Mouse (Mus musculus) stomach, embryonic 14.5 days (tissue): ENCODE measurements around the gene Pim3. TPM values are rescaled to one million over a fixed set of nuclear protein-coding genes. Genes with fewer than 3 reads are reported as not detected.

Experiments used
- ATAC-seq: fragments of 200-750 bp; cut with Nextera tagmentation; 2 replicates; pipeline ENCODE4 v1.8.0; 2017; ENCODE audit warnings: low read depth, moderate TSS enrichment; ENCODE audit not compliant: insufficient number of reproducible peaks, insufficient read depth, low FRiP score
- H3K27ac ChIP-seq: fragments of 300-500 bp; sonication (generic); 2 replicates; pipeline ENCODE4 v1.5.1; 2014; ENCODE audit warnings: mild to moderate bottlenecking, low read length, moderate library complexity, mixed read lengths
- H3K27me3 ChIP-seq: fragments of 300-500 bp; sonication (generic); 2 replicates; pipeline ENCODE4 v1.6.1; 2014; ENCODE audit warnings: low read length, control low read depth, mixed read lengths; ENCODE audit not compliant: control insufficient read depth, insufficient read depth
- H3K36me3 ChIP-seq: fragments of 300-500 bp; sonication (generic); 2 replicates; pipeline ENCODE4 v1.6.1; 2014; ENCODE audit warnings: mild to moderate bottlenecking, control low read depth, low read length, moderate library complexity, mixed read lengths; ENCODE audit not compliant: control insufficient read depth, insufficient read depth
- H3K4me1 ChIP-seq: fragments of 300-500 bp; sonication (generic); 2 replicates; pipeline ENCODE4 v1.6.1; 2014; ENCODE audit warnings: low read length, control low read depth, mixed read lengths; ENCODE audit not compliant: control insufficient read depth, insufficient read depth
- H3K4me2 ChIP-seq: fragments of 300-500 bp; sonication (generic); replicated peaks from 2 replicates; pipeline ENCODE4 v1.6.1; 2014; ENCODE audit warnings: low read depth, low read length, control low read depth
- H3K4me3 ChIP-seq: fragments of 300-500 bp; sonication (generic); 2 replicates; pipeline ENCODE4 v1.5.1; 2014; ENCODE audit warnings: low read depth, low read length, control low read depth
- H3K9ac ChIP-seq: fragments of 300-500 bp; sonication (generic); replicated peaks from 2 replicates; pipeline ENCODE4 v1.6.1; 2014; ENCODE audit warnings: low read depth, mild to moderate bottlenecking, control low read depth, low read length, moderate library complexity, mixed read lengths
- H3K9me3 ChIP-seq: fragments of 300-500 bp; sonication (generic); 2 replicates; pipeline ENCODE4 v1.6.1; 2016; ENCODE audit warnings: low read depth, low read length, control low read depth; ENCODE audit not compliant: control insufficient read depth
- WGBS: fragments of 180-500 bp; shearing (Covaris S2); extraction: QIAGEN DNeasy Blood & Tissue Kit; methylation state at CpG from one replicate; pipeline ENCODE4 v1.1.7; 2014; 5-methylcytosine and 5-hydroxymethylcytosine counted together
- polyA plus RNA-seq: library from polyadenylated mRNA; unstranded; fragments of >200 nt; fragmentation: Nextera tagmentation; extraction: Ambion mirVana; gene quantifications from 2 replicates; pipeline ENCODE4 v1.2.1, GENCODE M21; 2014

The Pim3 gene
- polyA plus RNA-seq, 1 experiment from 2014 or later, result 38.4 TPM

- WGBS, result 89% methylated on average over 3 of the region's 3 CpGs
- no peaks in the 10 kb centered on the region for H3K27me3 ChIP-seq
- no peak overlapping the region for H3K27ac ChIP-seq
- no peaks in the 10 kb centered on the region for H3K36me3 ChIP-seq
- no peak overlapping the region for H3K4me2 ChIP-seq
- no peaks in the 10 kb centered on the region for H3K9me3 ChIP-seq
- no peak for ATAC-seq
- H3K4me1 ChIP-seq, result peaks cover 16% of the 10 kb centered on the region; the same call in 1 of the 2 replicates
- no peak overlapping the region for H3K9ac ChIP-seq
- no peak overlapping the region for H3K4me3 ChIP-seq
Observed at GRCm38 (mm10) chr15:88858141-88858541, 3.8 kb upstream of the Pim3 start.

DNA sequence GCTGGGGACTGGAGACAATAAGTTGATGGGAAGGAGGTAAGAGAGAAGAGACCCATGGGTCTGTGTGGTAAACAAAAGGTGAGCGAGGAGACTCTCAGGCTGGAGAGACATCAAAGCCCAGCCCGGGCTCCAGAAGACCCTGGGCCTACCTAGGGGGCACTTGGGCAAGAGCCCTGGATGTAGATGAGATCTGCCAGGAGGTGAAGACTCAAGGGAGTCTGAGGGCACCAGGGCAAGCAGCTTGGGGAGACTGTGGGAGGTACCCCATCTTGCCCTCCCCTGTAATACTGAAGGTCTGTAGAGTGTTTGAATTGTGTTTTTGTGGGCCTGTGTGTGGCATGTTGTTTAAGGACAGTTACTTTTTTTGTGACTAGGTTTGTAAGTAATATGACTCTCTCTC is 3.3 kb upstream of the Pim3 start:
- no peaks in the 10 kb centered on the region for H3K36me3 ChIP-seq
- no peaks in the 10 kb centered on the region for H3K9me3 ChIP-seq
- H3K27ac ChIP-seq, result no peak overlapping the region
- no peak for ATAC-seq
- H3K4me2 ChIP-seq, result no peak overlapping the region
- 74% methylated on average over 2 of the region's 2 CpGs for WGBS
- no peak overlapping the region for H3K9ac ChIP-seq
- H3K4me1 ChIP-seq, result peaks cover 16% of the 10 kb centered on the region; the same call in 1 of the 2 replicates
- no peak overlapping the region for H3K4me3 ChIP-seq
- H3K27me3 ChIP-seq, result no peaks in the 10 kb centered on the region

GRCm38 (mm10) chr15:88859206-88859970 is 2.6 kb upstream of the Pim3 start:
- H3K36me3 ChIP-seq, result peaks cover 1% of the 10 kb centered on the region
- no peaks in the 10 kb centered on the region for H3K9me3 ChIP-seq
- H3K9ac ChIP-seq, result no peak overlapping the region
- no peak overlapping the region for H3K4me3 ChIP-seq
- peaks cover 17% of the 10 kb centered on the region for H3K4me1 ChIP-seq
- H3K27me3 ChIP-seq, result no peaks in the 10 kb centered on the region
- ATAC-seq, result no peak
- no peak overlapping the region for H3K27ac ChIP-seq
- H3K4me2 ChIP-seq, result no peak overlapping the region
- 67% methylated on average over 8 of the region's 8 CpGs for WGBS

DNA sequence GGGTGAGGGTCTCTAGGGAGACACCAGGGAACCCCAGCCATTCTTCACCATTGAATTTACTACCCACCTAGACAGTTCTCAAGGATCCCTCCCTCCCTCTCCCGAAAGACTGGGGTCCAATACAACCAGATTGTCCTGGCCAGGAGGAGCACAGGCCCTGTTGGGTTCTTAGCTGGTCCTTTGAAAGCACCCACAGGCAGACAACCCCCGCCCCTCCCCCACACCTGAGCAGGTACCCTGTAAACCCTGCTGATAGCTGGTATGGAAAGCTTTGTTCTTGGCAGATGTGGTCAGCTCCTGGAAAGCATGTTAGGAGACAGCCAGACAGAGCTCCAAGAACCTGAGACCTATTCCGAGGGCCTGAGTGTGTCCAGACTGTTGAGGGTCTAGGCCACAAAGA is 1.2 kb upstream of the Pim3 start:
- H3K36me3 ChIP-seq, result peaks cover 15% of the 10 kb centered on the region
- no peaks in the 10 kb centered on the region for H3K27me3 ChIP-seq
- no peak overlapping the region for H3K27ac ChIP-seq
- WGBS, result 84% methylated on average over 3 of the region's 3 CpGs
- H3K9ac ChIP-seq, result no peak overlapping the region
- peaks cover 14% of the 10 kb centered on the region for H3K4me1 ChIP-seq
- H3K4me3 ChIP-seq, result no peak overlapping the region
- no peak overlapping the region for H3K4me2 ChIP-seq
- no peak for ATAC-seq
- H3K9me3 ChIP-seq, result no peaks in the 10 kb centered on the region

- WGBS, result under 1% methylated on average over 98 of the region's 98 CpGs
- H3K36me3 ChIP-seq, result peaks cover 26% of the 10 kb centered on the region
- no peaks in the 10 kb centered on the region for H3K27me3 ChIP-seq
- peak overlapping the region; percentile 87 for H3K9ac ChIP-seq
- ATAC-seq, result 0 out of 2 replicates have a peak, but pooled peaks have one; percentile 2
- peak overlapping the region; percentile 93 for H3K4me2 ChIP-seq
- H3K9me3 ChIP-seq, result no peaks in the 10 kb centered on the region
- H3K27ac ChIP-seq, result peak overlapping the region; percentile 95
- peaks cover 33% of the 10 kb centered on the region for H3K4me1 ChIP-seq
- H3K4me3 ChIP-seq, result peak overlapping the region; percentile 94
Observed at GRCm38 (mm10) chr15:88862881-88863694, 1.1 kb downstream of the Pim3 start.

- Histone ChIP-seq H3K27me3 (no peaks in the 10 kb centered on the region), H3K4me1 (peaks cover 33% of the 10 kb centered on the region), H3K9ac (peak overlapping the region; percentile 87), H3K4me2 (peak overlapping the region; percentile 93), H3K36me3 (peaks cover 26% of the 10 kb centered on the region), H3K27ac (peak overlapping the region; percentile 95), H3K9me3 (no peaks in the 10 kb centered on the region), H3K4me3 (peak overlapping the region; percentile 94)
- ATAC-seq, result peak; percentile 79
- under 1% methylated on average over 20 of the region's 39 CpGs for WGBS
Observed at GRCm38 (mm10) chr15:88863695-88864231, 1.8 kb downstream of the Pim3 start.

DNA sequence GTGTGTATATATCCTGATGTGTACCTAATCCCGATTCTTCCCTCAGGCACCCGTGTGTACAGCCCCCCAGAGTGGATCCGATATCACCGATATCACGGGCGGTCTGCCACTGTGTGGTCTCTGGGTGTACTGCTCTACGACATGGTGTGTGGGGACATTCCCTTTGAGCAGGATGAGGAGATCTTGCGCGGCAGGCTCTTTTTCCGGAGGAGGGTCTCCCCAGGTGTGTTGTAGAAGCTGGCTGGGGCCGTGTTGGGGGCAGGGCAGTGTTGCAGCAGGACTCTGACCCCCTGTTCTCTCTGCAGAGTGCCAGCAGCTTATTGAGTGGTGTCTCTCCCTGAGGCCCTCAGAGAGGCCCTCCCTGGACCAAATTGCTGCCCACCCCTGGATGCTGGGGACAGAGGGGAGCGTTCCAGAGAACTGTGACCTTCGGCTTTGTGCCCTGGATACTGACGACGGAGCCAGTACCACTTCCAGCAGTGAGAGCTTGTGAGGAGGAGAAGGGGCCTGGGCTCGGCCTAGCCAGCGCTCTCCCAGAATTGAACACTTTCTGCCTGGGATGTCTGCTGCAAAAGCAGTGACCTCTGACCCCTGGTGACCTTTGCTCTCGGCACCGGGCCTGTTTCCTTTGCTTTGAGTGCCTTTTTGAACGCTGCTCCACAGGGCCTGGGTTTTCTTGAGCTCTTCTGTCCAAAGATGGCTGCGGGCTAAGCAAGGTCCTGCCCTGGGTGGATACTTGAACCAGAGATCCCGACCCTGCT is 2.5 kb downstream of the Pim3 start:
- Histone ChIP-seq H3K4me3 (peak overlapping the region; percentile 94), H3K4me1 (peaks cover 33% of the 10 kb centered on the region), H3K9ac (no peak overlapping the region), H3K27me3 (no peaks in the 10 kb centered on the region), H3K27ac (peak overlapping the region; percentile 95; the same call in 1 of the 2 replicates), H3K4me2 (peak overlapping the region; percentile 93), H3K36me3 (peaks cover 26% of the 10 kb centered on the region), H3K9me3 (no peaks in the 10 kb centered on the region)
- WGBS, result 29% methylated on average over 22 of the region's 22 CpGs
- ATAC-seq, result peak; percentile 0; the same call in 1 of the 2 replicates

- H3K27me3 ChIP-seq, result no peaks in the 10 kb centered on the region
- no peaks in the 10 kb centered on the region for H3K9me3 ChIP-seq
- no peak overlapping the region for H3K9ac ChIP-seq
- peak overlapping the region; percentile 93 for H3K4me2 ChIP-seq
- no peak overlapping the region for H3K27ac ChIP-seq
- peaks cover 33% of the 10 kb centered on the region for H3K4me1 ChIP-seq
- 82% methylated on average over 14 of the region's 14 CpGs for WGBS
- peaks cover 26% of the 10 kb centered on the region for H3K36me3 ChIP-seq
- ATAC-seq, result no peak
- H3K4me3 ChIP-seq, result peak overlapping the region; percentile 94; the same call in 1 of the 2 replicates
Observed at GRCm38 (mm10) chr15:88865061-88865460, 3.1 kb downstream of the Pim3 start.
